Mouse (Mus musculus) MEL (cell line): ENCODE data around the gene Slc2a10. TPM values are rescaled to one million over a fixed set of nuclear protein-coding genes. Genes with fewer than 3 reads are reported as not detected.

Experiments
- DNase-seq: peaks from one replicate; pipeline ENCODE4 v3.0.0; 2011; ENCODE audit warnings: low read depth, low spot score
- H3K27ac ChIP-seq: 2 replicates; pipeline ENCODE4 v1.5.1; 2012; ENCODE audit warnings: low read depth, mild to moderate bottlenecking, control low read depth, low read length, moderate library complexity; ENCODE audit not compliant: control insufficient read depth
- H3K27me3 ChIP-seq, 2 experiments: fragments of 150-350 bp in 1 of 2; sonication (generic) in 1 of 2; 2 replicates each; pipeline ENCODE4 v1.6.1; 2012; ENCODE audit warnings: low read length in 2 of 2, mild to moderate bottlenecking in 2 of 2, improper control_type of control experiment in 1 of 2, moderate library complexity in 1 of 2; ENCODE audit not compliant: insufficient read depth in 2 of 2, control insufficient read depth in 1 of 2
- H3K36me3 ChIP-seq, 2 experiments: 2 replicates each; pipeline ENCODE4 v1.6.1; 2012 to 2014; ENCODE audit warnings: low read length in 2 of 2, improper control_type of control experiment in 1 of 2, inconsistent platforms in 1 of 2, mild to moderate bottlenecking in 1 of 2; ENCODE audit not compliant: insufficient read depth in 2 of 2, control insufficient read depth in 1 of 2
- H3K4me1 ChIP-seq, 2 experiments: fragments of 150-350 bp in 1 of 2; sonication (generic) in 1 of 2; 2 replicates each; pipeline ENCODE4 v1.6.1; 2012; ENCODE audit warnings: low read length in 2 of 2, improper control_type of control experiment in 1 of 2, mild to moderate bottlenecking in 1 of 2; ENCODE audit not compliant: insufficient read depth in 2 of 2, control insufficient read depth in 1 of 2
- H3K4me3 ChIP-seq, 2 experiments: fragments of 150-350 bp in 1 of 2; sonication (generic) in 1 of 2; 2 replicates each; pipeline ENCODE4 v1.5.1; 2012; ENCODE audit warnings: low read depth in 2 of 2, low read length in 2 of 2, mild to moderate bottlenecking in 2 of 2, moderate library complexity in 2 of 2, control low read depth in 1 of 2, improper control_type of control experiment in 1 of 2; ENCODE audit not compliant: control insufficient read depth in 1 of 2, insufficient read depth in 1 of 2
- H3K79me2 ChIP-seq: 2 replicates; pipeline ENCODE4 v1.6.1; 2012; ENCODE audit warnings: mild to moderate bottlenecking, low read length, moderate library complexity; ENCODE audit not compliant: control insufficient read depth, poor library complexity, insufficient read depth
- H3K9ac ChIP-seq: 2 replicates; pipeline ENCODE4 v1.6.1; 2012; ENCODE audit warnings: low read depth, mild to moderate bottlenecking, control low read depth, low read length, moderate library complexity; ENCODE audit not compliant: control insufficient read depth, poor library complexity, severe bottlenecking
- H3K9me3 ChIP-seq: fragments of 150-350 bp; sonication (generic); replicated peaks from 2 replicates; pipeline ENCODE4 v1.6.1; 2012; ENCODE audit warnings: mild to moderate bottlenecking, low read length, improper control_type of control experiment, moderate library complexity; ENCODE audit not compliant: insufficient read depth
- BHLHE40 ChIP-seq: IDR thresholded peaks from 2 replicates; pipeline ENCODE4 v1.6.1; 2012; ENCODE audit warnings: low read depth, mild to moderate bottlenecking, inconsistent platforms, low read length, improper control_type of control experiment, borderline replicate concordance
- CHD1 ChIP-seq: IDR thresholded peaks from 2 replicates; pipeline ENCODE4 v1.6.1; 2012; ENCODE audit warnings: low read depth, mild to moderate bottlenecking, inconsistent platforms, low read length, improper control_type of control experiment
- CTCF ChIP-seq, 3 experiments: IDR thresholded peaks in 2 of 3; conservative IDR thresholded peaks in 1 of 3; 2 replicates each; pipeline ENCODE4 v1.5.1; 2011 to 2012; ENCODE audit warnings: low read length in 3 of 3, low read depth in 2 of 3, mild to moderate bottlenecking in 2 of 3, improper control_type of control experiment in 1 of 3, inconsistent platforms in 1 of 3, mixed read lengths in 1 of 3, moderate library complexity in 1 of 3; ENCODE audit not compliant: control insufficient read depth in 1 of 3, insufficient read depth in 1 of 3, poor library complexity in 1 of 3, severe bottlenecking in 1 of 3
- ELF1 ChIP-seq: IDR thresholded peaks from 2 replicates; pipeline ENCODE4 v1.6.1; 2014; ENCODE audit warnings: low read depth, mild to moderate bottlenecking, inconsistent platforms, low read length, improper control_type of control experiment, moderate library complexity
- ETS1 ChIP-seq: IDR thresholded peaks from 2 replicates; pipeline ENCODE4 v1.6.1; 2012; ENCODE audit warnings: low read depth, mild to moderate bottlenecking, inconsistent platforms, low read length, improper control_type of control experiment, moderate library complexity
- GABPA ChIP-seq: IDR thresholded peaks from 2 replicates; pipeline ENCODE4 v1.6.1; 2012; ENCODE audit warnings: low read depth, mild to moderate bottlenecking, inconsistent platforms, low read length, improper control_type of control experiment, moderate library complexity
- KAT2A ChIP-seq: conservative IDR thresholded peaks from 2 replicates; pipeline ENCODE4 v1.6.1; 2012; ENCODE audit warnings: low read depth, low read length, improper control_type of control experiment, inconsistent platforms
- MAX ChIP-seq: IDR thresholded peaks from 2 replicates; pipeline ENCODE4 v1.6.1; 2011; ENCODE audit warnings: low read length, improper control_type of control experiment
- MEF2A ChIP-seq: IDR thresholded peaks from 2 replicates; pipeline ENCODE4 v1.6.1; 2014; ENCODE audit warnings: low read depth, mild to moderate bottlenecking, inconsistent platforms, low read length, improper control_type of control experiment; ENCODE audit not compliant: poor library complexity, insufficient replicate concordance, severe bottlenecking; ENCODE audit errors: extremely low read depth
- POLR2A ChIP-seq, 2 experiments: IDR thresholded peaks; 2 replicates each; pipeline ENCODE4 v1.6.1; 2011 to 2012; ENCODE audit warnings: low read length in 2 of 2, mild to moderate bottlenecking in 2 of 2, control low read depth in 1 of 2, improper control_type of control experiment in 1 of 2, low read depth in 1 of 2, moderate library complexity in 1 of 2; ENCODE audit not compliant: control insufficient read depth in 1 of 2, insufficient read depth in 1 of 2, poor library complexity in 1 of 2
- SMC3 ChIP-seq: IDR thresholded peaks from 2 replicates; pipeline ENCODE4 v1.6.1; 2011; ENCODE audit warnings: low read depth, low read length, improper control_type of control experiment
- TAL1 ChIP-seq: IDR thresholded peaks from 2 replicates; pipeline ENCODE4 v1.6.1; 2012; ENCODE audit warnings: mild to moderate bottlenecking, inconsistent platforms, low read length, moderate library complexity, mixed read lengths
- TBP ChIP-seq: IDR thresholded peaks from 2 replicates; pipeline ENCODE4 v1.8.0; 2011; ENCODE audit warnings: low read depth, low read length, improper control_type of control experiment
- USF1 ChIP-seq: IDR thresholded peaks from 2 replicates; pipeline ENCODE4 v1.6.1; 2014; ENCODE audit warnings: low read depth, mild to moderate bottlenecking, inconsistent platforms, low read length, improper control_type of control experiment, moderate library complexity
- USF2 ChIP-seq, 2 experiments: IDR thresholded peaks; 2 replicates each; pipeline ENCODE4 v1.6.1; 2011 to 2012; ENCODE audit warnings: improper control_type of control experiment in 2 of 2, low read length in 2 of 2, borderline replicate concordance in 1 of 2, inconsistent platforms in 1 of 2, low read depth in 1 of 2, mild to moderate bottlenecking in 1 of 2; ENCODE audit not compliant: insufficient read depth in 1 of 2
- polyA plus RNA-seq, 2 experiments: library from polyadenylated mRNA; stranded (reverse) in 1 of 2; unstranded in 1 of 2; fragments of >175 nt in 1 of 2; fragments of >200 nt in 1 of 2; gene quantifications; 2 replicates each; pipeline versions ENCODE4 v1.2.1 to v1.2.4; 2012; ENCODE audit warnings: low replicate concordance in 2 of 2, low read depth in 1 of 2; ENCODE audit not compliant: insufficient read length in 2 of 2, insufficient read depth in 1 of 2, missing spikeins in 1 of 2
- total RNA-seq: library from RNA; depleted of rRNA; stranded (reverse); fragments of 300-350 nt; gene quantifications from 2 replicates; pipeline ENCODE4 v1.2.3, GENCODE M21; 2012

The Slc2a10 gene
- total and polyA plus RNA-seq, 3 experiments = not detected

DNA sequence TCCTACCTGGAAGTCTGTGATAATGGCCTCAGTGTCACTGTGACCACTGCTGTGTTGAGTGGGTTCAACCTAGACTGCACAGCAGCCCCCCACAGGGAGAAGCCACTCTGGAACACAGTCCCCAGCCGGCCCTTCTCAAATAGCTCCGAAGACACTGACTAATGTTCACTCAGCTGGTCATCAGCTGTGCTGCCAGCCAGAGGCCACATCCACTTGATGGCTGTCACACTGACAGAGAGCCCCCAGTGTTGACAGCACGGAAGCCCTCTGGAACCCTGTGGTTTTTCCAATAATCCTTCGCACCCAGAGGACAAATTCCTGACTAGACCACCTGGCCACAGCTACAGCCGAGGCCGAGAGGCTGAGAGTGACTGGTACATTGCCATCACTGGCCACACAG is 30.2 kb downstream of the Slc2a10 start:
- Histone ChIP-seq H3K79me2 (no peaks in the 10 kb centered on the region), H3K4me1 (no peaks in the 10 kb centered on the region), H3K9me3 (no peaks in the 10 kb centered on the region), H3K27ac (no peak overlapping the region)
- no peak for TF ChIP-seq MAX
- TF ChIP-seq, all 39 proteins: peak for 0
- DNase-seq = no peak
- Histone ChIP-seq H3K27me3 (no peaks in the 10 kb centered on the region), H3K36me3 (no peaks in the 10 kb centered on the region), H3K9ac (no peak overlapping the region), H3K4me3 (no peak overlapping the region)

DNA sequence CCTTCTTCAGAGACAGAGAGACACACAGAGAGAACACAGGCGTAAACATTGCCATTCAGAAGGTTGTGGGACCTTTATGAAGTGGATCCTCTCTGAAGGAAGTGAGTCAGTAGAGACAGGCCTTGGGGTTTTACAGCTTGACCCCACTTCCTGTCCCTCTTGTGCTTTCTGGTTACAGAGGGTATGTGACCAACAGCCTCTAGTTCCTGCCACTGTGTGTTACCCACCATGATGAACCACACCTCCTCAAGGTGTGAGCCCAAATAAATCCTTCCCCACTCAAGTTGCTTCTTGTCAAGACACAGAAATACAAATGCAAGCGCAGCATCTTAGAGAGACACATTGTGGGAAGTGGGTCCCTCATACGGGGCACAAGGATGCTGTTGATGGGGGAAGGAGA is 37.4 kb downstream of the Slc2a10 start:
- H3K9me3 ChIP-seq = no peaks in the 10 kb centered on the region
- H3K27me3 ChIP-seq = no peaks in the 10 kb centered on the region
- no peak overlapping the region for H3K9ac ChIP-seq
- no peak overlapping the region for H3K27ac ChIP-seq
- no peaks in the 10 kb centered on the region for H3K36me3 ChIP-seq
- H3K79me2 ChIP-seq = no peaks in the 10 kb centered on the region
- no peak for DNase-seq
- no peak overlapping the region for H3K4me3 ChIP-seq
- TF ChIP-seq ELF1 = no peak
- TF ChIP-seq POLR2A (IDR thresholded peaks at IDR 0.05; ENCODE audit: control insufficient read depth in 1 of 2, insufficient read depth in 1 of 2, low read depth in 1 of 2, low read length in 2 of 2, poor library complexity in 1 of 2) = no peak
- TF ChIP-seq BHLHE40 = no peak
- no peak for TF ChIP-seq GABPA
- TF ChIP-seq SMC3 = no peak
- no peaks in the 10 kb centered on the region for H3K4me1 ChIP-seq

DNA sequence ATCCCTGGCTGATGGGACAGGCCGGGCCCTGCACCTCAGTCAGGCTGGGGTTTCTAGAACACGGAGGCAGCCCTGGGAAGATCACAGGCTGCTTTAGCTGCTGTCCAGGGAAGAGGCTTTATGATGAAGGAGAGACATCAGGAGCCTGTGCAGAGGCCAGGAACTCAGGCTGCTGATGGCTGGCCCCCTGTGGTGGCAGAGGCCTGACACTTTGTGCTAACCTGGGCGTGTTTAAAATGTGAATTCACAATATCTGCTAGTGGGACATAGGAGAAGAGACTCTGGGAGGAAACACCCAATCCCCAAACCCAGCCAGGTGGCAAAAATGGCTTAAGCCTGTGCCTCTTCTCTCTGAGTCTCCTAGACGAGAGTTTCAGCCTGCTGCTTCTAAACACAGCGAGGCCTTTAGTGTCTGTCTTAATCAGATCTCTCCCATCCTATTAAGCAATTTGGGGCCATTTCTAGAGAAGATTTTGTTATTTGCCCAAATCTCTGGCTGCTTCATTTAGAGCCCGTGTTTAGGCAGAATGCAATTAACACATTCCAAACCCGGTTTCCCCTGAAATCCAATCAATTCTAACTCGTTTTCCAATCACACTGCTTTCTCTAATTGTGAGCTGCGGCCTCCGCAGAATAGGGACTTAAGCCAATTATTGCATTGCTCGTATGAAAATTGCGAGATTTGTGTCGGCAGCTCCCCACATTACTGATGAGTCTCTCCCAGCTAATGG is 39.5 kb downstream of the Slc2a10 start:
- Histone ChIP-seq H3K4me1 (no peaks in the 10 kb centered on the region), H3K27ac (no peak overlapping the region), H3K36me3 (no peaks in the 10 kb centered on the region), H3K27me3 (no peaks in the 10 kb centered on the region), H3K9ac (no peak overlapping the region), H3K79me2 (no peaks in the 10 kb centered on the region), H3K4me3 (no peak overlapping the region), H3K9me3 (no peaks in the 10 kb centered on the region)
- no peak for TF ChIP-seq USF1
- no peak for TF ChIP-seq KAT2A
- TF ChIP-seq CTCF (IDR thresholded peaks at IDR 0.05 in 2 of 3, conservative IDR thresholded peaks at IDR 0.05 in 1 of 3; ENCODE audit: control insufficient read depth in 1 of 3, insufficient read depth in 1 of 3, low read depth in 2 of 3, low read length in 3 of 3, poor library complexity in 1 of 3, severe bottlenecking in 1 of 3) = no peak
- no peak for TF ChIP-seq TBP
- no peak for DNase-seq

- H3K27me3 ChIP-seq = no peaks in the 10 kb centered on the region
- no peak for DNase-seq
- H3K9me3 ChIP-seq = no peaks in the 10 kb centered on the region
- TF ChIP-seq USF2 (IDR thresholded peaks at IDR 0.05; ENCODE audit: borderline replicate concordance in 1 of 2, insufficient read depth in 1 of 2, low read depth in 1 of 2, low read length in 2 of 2) (no peak), MEF2A (no peak), CHD1 (no peak), TAL1 (no peak), ELF1 (no peak), ETS1 (no peak), USF1 (no peak)
- H3K79me2 ChIP-seq = no peaks in the 10 kb centered on the region
- H3K4me1 ChIP-seq = no peaks in the 10 kb centered on the region
- no peak overlapping the region for H3K4me3 ChIP-seq
- H3K27ac ChIP-seq = no peak overlapping the region
- H3K9ac ChIP-seq = no peak overlapping the region
- no peaks in the 10 kb centered on the region for H3K36me3 ChIP-seq
These were observed 40.1 kb downstream of the Slc2a10 start for GRCm38 (mm10) chr2:165543670-165544016.
